Mouse (Mus musculus) embryonic facial prominence, embryonic 15.5 days (tissue): Measurements from ENCODE around the gene Chrnb1. TPM values are rescaled to one million over a fixed set of nuclear protein-coding genes. Genes with fewer than 3 reads are reported as not detected.

Source experiments
- ATAC-seq: fragments of 200-750 bp; cut with Nextera tagmentation; 2 replicates; pipeline ENCODE4 v1.8.0; 2017; ENCODE audit warnings: low read depth, moderate TSS enrichment; ENCODE audit not compliant: insufficient number of reproducible peaks, low FRiP score, low TSS enrichment
- H3K27ac ChIP-seq: fragments of 300-500 bp; sonication (generic); replicated peaks from 2 replicates; pipeline ENCODE4 v1.5.1; 2015; ENCODE audit warnings: mild to moderate bottlenecking, inconsistent platforms
- H3K27me3 ChIP-seq: fragments of 300-500 bp; sonication (generic); 2 replicates; pipeline ENCODE4 v1.6.1; 2015; ENCODE audit warnings: inconsistent platforms
- H3K36me3 ChIP-seq: fragments of 300-500 bp; sonication (generic); 2 replicates; pipeline ENCODE4 v1.6.1; 2015; ENCODE audit warnings: mild to moderate bottlenecking, inconsistent platforms
- H3K4me1 ChIP-seq: fragments of 300-500 bp; sonication (generic); 2 replicates; pipeline ENCODE4 v1.6.1; 2015; ENCODE audit warnings: inconsistent platforms
- H3K4me2 ChIP-seq: fragments of 300-500 bp; sonication (generic); replicated peaks from 2 replicates; pipeline ENCODE4 v1.6.1; 2015; ENCODE audit warnings: mild to moderate bottlenecking, inconsistent platforms
- H3K4me3 ChIP-seq: fragments of 300-500 bp; sonication (generic); replicated peaks from 2 replicates; pipeline ENCODE4 v1.5.1; 2015; ENCODE audit warnings: mild to moderate bottlenecking, inconsistent platforms
- H3K9ac ChIP-seq: fragments of 300-500 bp; sonication (generic); 2 replicates; pipeline ENCODE4 v1.6.1; 2015; ENCODE audit warnings: inconsistent platforms
- H3K9me3 ChIP-seq: fragments of 300-500 bp; sonication (generic); replicated peaks from 2 replicates; pipeline ENCODE4 v1.6.1; 2016; ENCODE audit warnings: inconsistent platforms
- WGBS: fragments of 180-500 bp; shearing (Covaris S2); methylation state at CpG from one replicate; pipeline ENCODE4 v1.1.7; 2015; 5-methylcytosine and 5-hydroxymethylcytosine counted together
- polyA plus RNA-seq: library from polyadenylated mRNA; unstranded; fragments of >200 nt; fragmentation: Nextera tagmentation; extraction: Ambion mirVana; gene quantifications from 2 replicates; pipeline ENCODE4 v1.2.1, GENCODE M21; 2015

The Chrnb1 gene
- polyA plus RNA-seq, 1 experiment from 2014 or later, result 29.3 TPM

DNA sequence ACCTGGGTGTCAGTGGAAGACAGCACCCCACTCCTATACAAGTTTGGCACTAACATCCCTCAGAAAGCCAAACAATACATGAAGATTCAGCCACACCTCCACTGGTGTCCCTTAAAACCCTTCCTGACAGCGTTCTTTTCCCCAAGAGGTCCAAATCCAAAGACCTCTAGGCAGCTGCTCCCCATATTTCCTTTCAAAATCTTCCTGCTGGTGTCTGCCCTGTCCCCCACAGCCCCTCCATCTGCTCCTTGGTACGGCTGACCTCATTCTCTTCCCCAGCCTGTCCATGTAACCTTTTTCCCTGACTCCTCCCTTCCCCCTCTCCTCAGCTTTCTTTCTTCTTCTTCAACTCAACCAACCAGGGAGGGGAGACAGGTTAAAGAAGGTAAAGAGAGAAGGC lies 27.7 kb upstream of the Chrnb1 start:
- no peak overlapping the region for H3K4me2 ChIP-seq
- H3K4me3 ChIP-seq, result no peak overlapping the region
- peaks cover 42% of the 10 kb centered on the region for H3K36me3 ChIP-seq
- H3K27ac ChIP-seq, result no peak overlapping the region
- no peak for ATAC-seq
- no peaks in the 10 kb centered on the region for H3K27me3 ChIP-seq
- no peaks in the 10 kb centered on the region for H3K9me3 ChIP-seq
- 80% methylated on average over 2 of the region's 2 CpGs for WGBS
- no peak overlapping the region for H3K9ac ChIP-seq
- no peaks in the 10 kb centered on the region for H3K4me1 ChIP-seq

DNA sequence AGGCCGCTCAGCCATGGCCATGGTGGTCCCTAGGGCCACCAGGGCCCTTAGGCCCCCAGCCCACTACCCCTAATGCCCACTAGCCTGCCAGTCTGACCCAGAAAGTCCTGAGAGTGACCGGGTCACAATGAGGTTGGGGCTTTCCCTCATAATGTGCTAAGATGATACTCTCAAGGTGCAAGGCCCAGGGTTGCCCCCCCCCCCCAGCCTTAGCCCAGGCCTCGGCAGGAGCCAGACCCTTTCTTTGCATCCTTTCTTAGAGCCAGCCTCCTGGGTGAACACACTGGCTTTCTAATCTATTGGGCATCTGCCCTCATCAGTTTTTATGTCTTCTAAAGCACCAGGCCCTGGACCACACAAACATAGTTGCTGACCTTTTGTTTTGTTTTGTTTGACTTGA lies 26.3 kb upstream of the Chrnb1 start, which contains the start of gene Spem1:
Gene Spem1 (minus strand): TSS at position 101 of the 400 bp plus-strand sequence.
- peaks cover 29% of the 10 kb centered on the region for H3K36me3 ChIP-seq
- no peaks in the 10 kb centered on the region for H3K9me3 ChIP-seq
- no peak for ATAC-seq
- no peak within 1 kb of the TSS for H3K9ac ChIP-seq
- H3K4me2 ChIP-seq, result no peak within 1 kb of the TSS
- H3K27me3 ChIP-seq, result no peaks in the 10 kb centered on the region
- H3K4me1 ChIP-seq, result no peaks in the 10 kb centered on the region
- H3K27ac ChIP-seq, result no peak within 1 kb of the TSS
- WGBS, result 83% methylated on average over 3 of the region's 3 CpGs
- H3K4me3 ChIP-seq, result no peak within 1 kb of the TSS

DNA sequence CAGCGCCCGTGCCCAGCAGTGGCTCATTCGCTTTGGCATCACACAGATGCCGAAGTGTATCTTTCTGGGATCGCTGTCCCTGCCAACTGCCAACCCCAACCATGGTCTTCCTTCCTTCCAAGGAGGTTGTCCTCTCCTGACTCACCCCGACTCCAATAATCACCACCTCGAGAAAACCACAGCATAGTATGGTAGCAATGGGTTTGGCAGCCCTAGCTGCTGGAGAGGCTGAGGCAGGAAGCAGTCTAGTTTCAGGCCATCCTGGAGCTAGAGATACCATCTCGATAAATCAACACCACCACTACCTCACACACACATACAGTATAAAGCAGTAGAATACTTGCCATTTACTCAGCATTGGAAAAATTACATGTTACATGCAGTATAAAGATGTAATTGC lies 23.1 kb upstream of the Chrnb1 start:
- 91% methylated on average over 8 of the region's 8 CpGs for WGBS
- H3K27ac ChIP-seq, result no peak overlapping the region
- no peak for ATAC-seq

DNA sequence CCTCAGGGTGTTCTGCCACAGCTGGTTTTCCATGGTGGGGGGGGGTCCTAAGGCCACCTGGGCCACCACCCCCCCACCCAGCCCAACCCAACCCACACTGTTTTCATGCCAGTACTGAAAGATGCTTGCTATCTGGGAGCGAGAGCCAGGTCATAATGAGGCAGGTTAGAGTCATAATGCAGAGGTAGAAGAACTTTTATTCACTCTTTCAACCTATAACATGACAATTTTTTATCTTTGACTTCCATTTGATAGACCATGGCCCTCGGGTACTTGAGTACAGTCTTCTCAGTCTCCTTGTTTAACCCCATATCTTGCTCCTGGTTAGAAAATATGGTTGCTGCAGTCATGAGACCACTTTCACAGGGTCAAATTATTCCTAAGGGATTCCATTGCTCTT lies 22.6 kb upstream of the Chrnb1 start, which contains the start of gene Spem2:
Gene Spem2 (minus strand): TSS at position 101 of the 400 bp plus-strand sequence.
- no peak within 1 kb of the TSS for H3K27ac ChIP-seq
- no peaks in the 10 kb centered on the region for H3K27me3 ChIP-seq
- H3K9me3 ChIP-seq, result no peaks in the 10 kb centered on the region
- H3K4me3 ChIP-seq, result no peak within 1 kb of the TSS
- no peak within 1 kb of the TSS for H3K4me2 ChIP-seq
- no peak for ATAC-seq
- H3K36me3 ChIP-seq, result no peaks in the 10 kb centered on the region
- H3K9ac ChIP-seq, result no peak within 1 kb of the TSS
- WGBS, result 89% methylated on average over 2 of the region's 2 CpGs
- H3K4me1 ChIP-seq, result no peaks in the 10 kb centered on the region

More for the DNA sequence above, 23.1 kb upstream of the Chrnb1 start:
- H3K4me2 ChIP-seq, result no peak overlapping the region
- H3K27me3 ChIP-seq, result no peaks in the 10 kb centered on the region
- H3K4me3 ChIP-seq, result no peak overlapping the region
- no peaks in the 10 kb centered on the region for H3K36me3 ChIP-seq
- no peak overlapping the region for H3K9ac ChIP-seq
- no peaks in the 10 kb centered on the region for H3K4me1 ChIP-seq
- H3K9me3 ChIP-seq, result no peaks in the 10 kb centered on the region

DNA sequence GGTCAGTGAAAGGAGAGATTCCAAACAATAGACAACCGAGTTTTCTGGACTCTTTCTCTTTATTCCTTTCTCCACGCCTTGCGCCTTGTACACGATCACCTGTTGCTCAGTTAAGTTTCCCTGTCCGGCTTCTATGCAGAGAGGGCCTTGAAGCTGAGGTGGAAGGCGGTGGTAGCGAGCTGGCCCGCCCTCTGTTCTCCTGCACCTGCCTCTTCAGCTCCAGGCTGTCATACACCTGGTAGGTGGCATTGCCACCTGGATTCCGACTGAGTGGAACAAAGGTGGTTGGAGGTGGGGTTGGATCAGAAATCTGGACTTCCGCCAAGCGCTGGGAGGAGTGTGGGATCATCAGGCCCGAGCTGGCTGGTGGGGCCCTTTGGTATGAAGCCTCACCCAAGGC lies 20.8 kb upstream of the Chrnb1 start:
- no peak overlapping the region for H3K9ac ChIP-seq
- no peaks in the 10 kb centered on the region for H3K36me3 ChIP-seq
- no peak overlapping the region for H3K27ac ChIP-seq
- no peak overlapping the region for H3K4me2 ChIP-seq
- no peaks in the 10 kb centered on the region for H3K4me1 ChIP-seq
- H3K27me3 ChIP-seq, result no peaks in the 10 kb centered on the region
- no peak overlapping the region for H3K4me3 ChIP-seq
- no peaks in the 10 kb centered on the region for H3K9me3 ChIP-seq
- WGBS, result 87% methylated on average over 12 of the region's 12 CpGs
- ATAC-seq, result no peak

DNA sequence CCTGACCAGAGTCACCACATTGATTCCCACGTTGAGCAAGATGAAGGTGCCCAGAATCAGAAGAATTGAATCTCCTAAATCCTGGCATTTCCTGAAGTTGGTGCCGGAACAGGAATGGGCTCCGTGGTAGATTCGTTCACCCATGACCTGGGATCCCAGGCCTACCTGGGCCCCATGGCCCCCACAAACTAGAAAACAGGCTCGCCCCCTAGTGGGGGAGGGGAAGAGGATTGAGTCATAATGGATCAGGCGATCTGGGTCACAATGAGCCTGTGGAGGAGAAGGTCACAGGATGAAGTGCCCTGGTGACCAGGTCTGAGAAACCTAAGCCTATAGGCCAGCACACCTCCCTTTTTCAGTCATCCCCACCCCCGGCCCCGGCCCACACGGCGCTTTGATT lies 19.4 kb upstream of the Chrnb1 start, which contains the start of gene Gm39566:
Gene Gm39566 (minus strand): TSS at position 144 of the 400 bp plus-strand sequence.
- no peaks in the 10 kb centered on the region for H3K36me3 ChIP-seq
- H3K4me1 ChIP-seq, result no peaks in the 10 kb centered on the region
- H3K4me2 ChIP-seq, result no peak within 1 kb of the TSS
- no peak within 1 kb of the TSS for H3K4me3 ChIP-seq
- ATAC-seq, result no peak
- no peak within 1 kb of the TSS for H3K27ac ChIP-seq
- 61% methylated on average over 10 of the region's 10 CpGs for WGBS
- no peaks in the 10 kb centered on the region for H3K9me3 ChIP-seq
- H3K27me3 ChIP-seq, result no peaks in the 10 kb centered on the region
- H3K9ac ChIP-seq, result no peak within 1 kb of the TSS

DNA sequence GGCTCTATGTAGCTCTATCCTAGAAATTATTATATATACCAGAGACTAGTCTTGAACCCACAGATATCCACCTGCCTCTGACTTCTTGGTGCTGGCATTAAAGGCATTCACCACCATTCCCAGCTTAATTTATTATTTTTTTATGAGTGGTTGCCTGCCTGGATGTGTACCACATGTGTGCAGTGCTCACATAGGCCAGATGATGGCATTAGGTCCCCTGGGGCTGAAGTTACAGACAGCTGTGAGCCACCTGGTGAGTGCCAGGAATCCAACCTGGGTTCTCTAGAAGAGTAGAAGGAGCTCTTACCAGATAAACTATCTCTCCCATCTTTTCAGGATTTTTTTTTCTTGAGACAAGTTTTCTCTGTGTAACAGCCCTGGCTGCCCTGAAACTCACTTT lies 14.5 kb upstream of the Chrnb1 start:
- H3K9ac ChIP-seq, result no peak overlapping the region
- no peaks in the 10 kb centered on the region for H3K4me1 ChIP-seq
- ATAC-seq, result no peak
- H3K27ac ChIP-seq, result no peak overlapping the region
- H3K4me2 ChIP-seq, result no peak overlapping the region
- H3K9me3 ChIP-seq, result no peaks in the 10 kb centered on the region
- no peak overlapping the region for H3K4me3 ChIP-seq
- no peaks in the 10 kb centered on the region for H3K36me3 ChIP-seq
- peaks cover 5% of the 10 kb centered on the region; the same call in 1 of the 2 replicates for H3K27me3 ChIP-seq

DNA sequence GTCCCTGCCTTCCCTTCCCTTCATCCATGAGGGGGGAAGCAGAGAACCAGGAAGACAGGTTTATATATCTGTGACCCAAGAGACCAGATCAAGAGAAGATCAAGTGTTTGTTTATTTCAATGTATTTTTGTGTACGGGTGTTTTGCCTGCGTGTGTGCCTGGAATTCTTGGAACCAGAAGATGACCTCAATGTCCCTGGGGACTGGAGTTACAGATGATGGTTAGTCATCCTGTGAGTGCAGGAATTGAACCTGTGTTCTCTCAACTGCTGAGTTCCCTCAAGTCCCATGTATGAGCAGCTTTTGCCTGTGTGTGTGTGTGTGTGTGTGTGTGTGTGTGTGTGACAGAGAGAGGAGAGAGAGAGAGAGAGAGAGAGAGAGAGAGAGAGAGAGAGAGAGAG lies 11.9 kb upstream of the Chrnb1 start:
- H3K36me3 ChIP-seq, result no peaks in the 10 kb centered on the region
- peaks cover 17% of the 10 kb centered on the region for H3K27me3 ChIP-seq
- no peak overlapping the region for H3K27ac ChIP-seq
- no peak overlapping the region for H3K9ac ChIP-seq
- no peak for ATAC-seq
- 68% methylated on average over 2 of the region's 2 CpGs for WGBS
- no peak overlapping the region for H3K4me3 ChIP-seq
- peaks cover 26% of the 10 kb centered on the region for H3K4me1 ChIP-seq
- no peaks in the 10 kb centered on the region for H3K9me3 ChIP-seq
- no peak overlapping the region for H3K4me2 ChIP-seq

DNA sequence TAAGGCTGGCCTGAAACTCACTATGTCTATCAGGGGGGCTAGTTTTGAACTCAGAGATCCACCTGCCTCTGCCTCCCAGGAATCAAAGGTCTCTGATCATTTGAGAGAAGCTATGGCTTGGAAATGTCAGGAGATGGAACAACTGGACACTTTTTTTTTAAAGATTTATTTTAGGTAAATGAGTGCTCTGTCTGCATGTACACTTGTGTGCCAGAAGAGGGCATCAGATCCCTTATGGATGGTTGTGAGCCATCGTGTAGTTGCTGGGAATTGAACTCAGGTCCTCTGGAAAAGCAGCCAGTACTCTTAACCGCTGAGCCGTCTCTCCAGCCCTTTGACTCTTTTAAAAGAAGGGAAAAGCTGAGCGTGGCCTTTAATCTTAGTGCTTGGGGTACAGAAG lies 10.6 kb upstream of the Chrnb1 start:
- H3K9ac ChIP-seq, result no peak overlapping the region
- H3K4me1 ChIP-seq, result peaks cover 39% of the 10 kb centered on the region
- H3K27ac ChIP-seq, result no peak overlapping the region
- H3K4me3 ChIP-seq, result no peak overlapping the region
- 74% methylated on average over 4 of the region's 4 CpGs for WGBS
- no peaks in the 10 kb centered on the region for H3K9me3 ChIP-seq
- peaks cover 22% of the 10 kb centered on the region for H3K27me3 ChIP-seq
- ATAC-seq, result no peak
- no peaks in the 10 kb centered on the region for H3K36me3 ChIP-seq
- no peak overlapping the region for H3K4me2 ChIP-seq

DNA sequence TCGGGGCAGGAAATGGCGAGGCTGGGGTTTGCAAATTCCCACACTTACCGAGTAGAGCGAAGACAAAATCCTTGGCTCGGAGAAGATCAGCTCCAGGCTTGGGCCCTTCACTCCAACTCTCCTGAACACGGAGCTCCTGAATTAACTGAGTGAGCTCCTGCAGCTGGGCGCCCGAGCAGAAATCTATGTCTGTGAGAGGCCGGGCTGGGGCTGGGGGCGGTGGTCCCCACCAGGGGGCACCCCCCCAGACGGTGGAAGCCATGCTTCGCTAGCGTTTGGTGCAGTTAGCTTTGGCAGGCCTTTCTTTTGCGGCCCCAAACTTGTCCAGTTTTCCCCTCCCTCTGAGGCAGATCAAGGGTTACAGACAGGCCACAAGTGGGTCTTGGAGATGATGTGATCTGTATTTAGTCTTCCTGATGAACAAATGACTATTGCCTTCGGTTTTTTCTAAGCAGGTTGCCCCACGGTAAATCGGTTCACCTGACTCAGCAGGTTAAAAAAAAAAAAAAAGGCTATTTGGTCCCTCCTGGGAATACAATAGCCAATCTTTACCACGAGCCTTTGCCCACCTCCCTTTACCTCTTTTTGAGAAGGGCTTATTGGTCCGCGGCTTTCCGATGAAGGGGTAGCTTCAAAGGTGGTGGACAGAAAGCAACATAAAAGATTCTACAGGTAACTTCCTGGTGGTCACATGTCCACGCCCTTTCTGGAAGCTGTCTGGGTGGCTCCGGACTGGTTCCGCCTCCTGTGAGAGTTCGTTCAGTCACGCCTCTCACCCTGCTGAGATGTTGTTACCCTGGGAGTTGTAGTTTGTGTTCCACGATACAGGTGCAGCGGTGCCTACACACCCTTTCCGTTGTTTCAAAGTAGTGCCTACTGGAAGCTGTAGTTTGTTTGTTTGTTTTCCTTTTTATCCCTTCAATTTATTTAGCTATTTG lies 9.5 kb upstream of the Chrnb1 start, which contains the start of gene Tmem102:
Gene Tmem102 (minus strand): TSS at position 653 of the 938 bp plus-strand sequence.
- Histone ChIP-seq H3K4me1 (peaks cover 50% of the 10 kb centered on the region), H3K9me3 (no peaks in the 10 kb centered on the region), H3K27ac (no peak within 1 kb of the TSS), H3K27me3 (peaks cover 22% of the 10 kb centered on the region), H3K4me3 (peak within 1 kb of the TSS; percentile 63), H3K9ac (peak within 1 kb of the TSS; percentile 12; the same call in 1 of the 2 replicates), H3K36me3 (no peaks in the 10 kb centered on the region), H3K4me2 (peak within 1 kb of the TSS; percentile 97)
- WGBS, result 9% methylated on average over 29 of the region's 29 CpGs
- ATAC-seq, result no peak

DNA sequence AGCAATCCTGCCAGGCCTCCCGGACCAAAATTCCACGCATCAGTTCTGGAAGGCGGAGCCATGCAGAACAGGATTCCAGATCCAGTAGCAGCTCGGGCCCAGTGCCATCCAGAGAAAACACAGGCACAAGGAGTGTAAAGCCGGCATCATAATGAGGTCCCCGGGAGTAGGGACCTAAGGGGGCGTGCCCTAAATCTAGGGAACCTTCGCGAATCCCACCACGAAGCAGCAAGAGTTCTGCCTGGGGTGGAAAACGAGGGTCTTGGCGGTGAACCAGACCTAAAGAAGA lies 8.9 kb upstream of the Chrnb1 start:
- Histone ChIP-seq H3K27ac (no peak overlapping the region), H3K9me3 (no peaks in the 10 kb centered on the region), H3K4me3 (peak overlapping the region; percentile 63), H3K27me3 (peaks cover 22% of the 10 kb centered on the region), H3K9ac (peak overlapping the region; percentile 12; the same call in 1 of the 2 replicates), H3K36me3 (no peaks in the 10 kb centered on the region), H3K4me1 (peaks cover 57% of the 10 kb centered on the region), H3K4me2 (peak overlapping the region; percentile 97)
- ATAC-seq, result no peak
- 4% methylated on average over 12 of the region's 12 CpGs for WGBS
